Mouse (Mus musculus): ENCODE measurements around the gene 4933417A18Rik.

- TF ChIP-seq POLR2A (IDR thresholded peaks at IDR 0.05; ENCODE audit: borderline replicate concordance, extremely low read depth, low read depth, low read length) (peak; percentile 73; the same call in 1 of the 2 replicates), CTCF (IDR thresholded peaks at IDR 0.05; ENCODE audit: insufficient read depth, low read length) (no peak)
These were observed 49.0 kb upstream of the 4933417A18Rik start, which contains the start of gene Prpf4b for GRCm38 (mm10) chr13:34875166-34875710.

Data from lung, adult 2 months (tissue).